Mouse (Mus musculus): Measurements from ENCODE around the gene Gm13691.

DNA sequence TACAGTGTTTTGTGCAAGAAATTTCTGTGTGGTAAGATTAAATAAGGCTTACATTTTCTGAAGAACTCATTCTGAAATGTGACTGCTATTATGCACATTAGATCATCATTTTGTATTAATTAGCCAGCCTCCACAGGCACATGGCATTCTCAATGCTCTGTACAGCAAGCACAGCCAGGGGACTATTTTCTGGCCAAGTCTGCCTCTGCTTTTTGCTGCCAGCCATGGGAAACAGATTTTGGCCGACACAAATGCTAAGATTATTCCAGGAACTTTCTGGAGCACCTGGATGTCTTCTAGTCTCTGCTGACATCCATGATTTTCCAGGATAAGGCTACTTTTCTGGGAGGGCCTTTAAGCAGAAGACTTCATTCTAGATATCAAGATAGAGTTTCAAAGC, 18.6 kb downstream of the Gm13691 start:
- TF ChIP-seq CTCF (IDR thresholded peaks at IDR 0.05; ENCODE audit: extremely low read depth, insufficient read length, insufficient replicate concordance, low read depth, low read length) (no peak), POLR2A (IDR thresholded peaks at IDR 0.05; ENCODE audit: low read depth, low read length) (no peak)
